Mouse (Mus musculus) lung, postnatal 0 days (tissue): ENCODE results near the gene Ncor1. TPM values are rescaled to one million over a fixed set of nuclear protein-coding genes. Genes with fewer than 3 reads are reported as not detected.
A peak's percentile ranks its signal among the peaks of the same experiment; 100 is the strongest.
"Not testable (repeated sequence)": the region's sequence is repeated elsewhere in the genome, so short reads cannot be mapped to it uniquely, and the experiment has no call there.

Source experiments
- ATAC-seq: fragments of 200-750 bp; cut with Nextera tagmentation; 2 replicates; pipeline ENCODE4 v1.8.0; 2017; ENCODE audit warnings: moderate library complexity
- DNase-seq: peaks from one replicate; pipeline ENCODE4 v3.0.0-alpha.2; 2016; ENCODE audit warnings: low spot score
- H3K27ac ChIP-seq: fragments of 300-500 bp; sonication (generic); 2 replicates; pipeline ENCODE4 v1.5.1; 2014; ENCODE audit warnings: antibody characterized with exemption, mild to moderate bottlenecking, low read length, mixed read lengths
- H3K27me3 ChIP-seq: fragments of 300-500 bp; sonication (generic); replicated peaks from 2 replicates; pipeline ENCODE4 v1.6.1; 2014; ENCODE audit warnings: low read length, mixed read lengths; ENCODE audit not compliant: insufficient read depth
- H3K36me3 ChIP-seq: fragments of 300-500 bp; sonication (generic); 2 replicates; pipeline ENCODE4 v1.6.1; 2014; ENCODE audit warnings: low read length, mixed read lengths; ENCODE audit not compliant: insufficient read depth
- H3K4me1 ChIP-seq: fragments of 300-500 bp; sonication (generic); 2 replicates; pipeline ENCODE4 v1.6.1; 2014; ENCODE audit warnings: antibody characterized with exemption, low read depth, low read length, mixed read lengths; ENCODE audit not compliant: insufficient read depth
- H3K4me2 ChIP-seq: fragments of 300-500 bp; sonication (generic); replicated peaks from 2 replicates; pipeline ENCODE4 v1.6.1; 2014; ENCODE audit warnings: low read depth, mild to moderate bottlenecking, low read length, moderate library complexity, mixed read lengths
- H3K4me3 ChIP-seq: fragments of 300-500 bp; sonication (generic); 2 replicates; pipeline ENCODE4 v1.5.1; 2014; ENCODE audit warnings: low read depth, low read length
- H3K9ac ChIP-seq: fragments of 300-500 bp; sonication (generic); replicated peaks from 2 replicates; pipeline ENCODE4 v1.6.1; 2014; ENCODE audit warnings: low read depth, mild to moderate bottlenecking
- H3K9me3 ChIP-seq: fragments of 300-500 bp; sonication (generic); 2 replicates; pipeline ENCODE4 v1.6.1; 2016; ENCODE audit warnings: low read length, mixed read lengths
- CTCF ChIP-seq: IDR thresholded peaks from 2 replicates; pipeline ENCODE4 v1.5.1; 2016; ENCODE audit warnings: antibody characterized with exemption, mild to moderate bottlenecking
- EP300 ChIP-seq: IDR thresholded peaks from 2 replicates; pipeline ENCODE4 v1.6.1; 2016; ENCODE audit warnings: antibody characterized with exemption, mild to moderate bottlenecking, control low read depth
- whole genome bisulfite sequencing: fragments of 180-500 bp; shearing (Covaris S2); extraction: QIAGEN DNeasy Blood & Tissue Kit; methylation state at CpG from one replicate; pipeline ENCODE4 v1.1.7; 2014; 5-methylcytosine and 5-hydroxymethylcytosine counted together
- polyA plus RNA-seq: library from polyadenylated mRNA; unstranded; fragments of >200 nt; fragmentation: Nextera tagmentation; extraction: Ambion mirVana; gene quantifications from 2 replicates; pipeline ENCODE4 v1.2.1, GENCODE M21; 2015

The Ncor1 gene
- polyA plus RNA-seq, 1 experiment from 2014 or later = 103 TPM

- 91% methylated on average over 3 of the region's 3 CpGs for WGBS
These were observed 6.4 kb upstream of the Ncor1 start for GRCm38 (mm10) chr11:62464696-62465095.

DNA sequence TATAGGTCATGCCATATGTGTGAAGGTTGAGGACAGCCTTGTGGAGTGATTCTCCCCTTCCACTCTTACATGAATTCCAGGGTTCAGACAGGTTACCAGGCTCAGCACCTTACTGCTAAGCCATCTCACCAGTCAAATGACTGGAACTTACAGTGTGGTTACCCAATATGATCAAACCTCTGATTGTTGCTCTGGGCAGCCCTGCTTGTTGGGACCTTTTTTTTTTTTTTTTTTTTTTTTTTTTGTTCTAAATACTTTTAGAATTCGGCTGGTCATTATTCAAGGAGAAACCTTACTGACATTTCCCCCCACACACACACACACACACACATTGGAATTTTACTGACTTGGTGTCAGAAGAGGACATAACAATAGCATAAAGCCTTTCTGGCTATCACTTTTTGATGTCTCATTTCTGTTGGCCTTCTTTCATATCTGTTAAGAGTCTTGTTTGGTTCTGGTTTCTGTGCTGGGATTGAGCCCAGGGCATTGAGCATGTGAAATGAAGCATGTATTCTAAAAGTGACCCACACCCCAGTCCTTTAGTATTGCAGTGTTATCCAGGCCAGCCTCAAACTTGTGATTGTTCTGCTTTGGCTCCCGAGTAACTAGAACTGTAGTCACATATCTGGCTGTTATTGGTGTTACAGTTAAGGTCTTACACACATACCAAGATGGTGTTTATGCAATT, 5.0 kb upstream of the Ncor1 start:
- ATAC-seq = no peak
- no peaks in the 10 kb centered on the region for H3K9me3 ChIP-seq
- no peak for DNase-seq
- H3K4me1 ChIP-seq = no peaks in the 10 kb centered on the region
- H3K27ac ChIP-seq = no peak overlapping the region
- 71% methylated on average over 2 of the region's 2 CpGs for WGBS
- no peak overlapping the region for H3K4me2 ChIP-seq
- TF ChIP-seq EP300 (no peak), CTCF (no peak)
- H3K27me3 ChIP-seq = no peaks in the 10 kb centered on the region
- no peak overlapping the region for H3K4me3 ChIP-seq
- H3K9ac ChIP-seq = no peak overlapping the region
- no peaks in the 10 kb centered on the region for H3K36me3 ChIP-seq

More at GRCm38 (mm10) chr11:62464696-62465095, 6.4 kb upstream of the Ncor1 start:
- Histone ChIP-seq H3K9ac (no peak overlapping the region), H3K4me2 (no peak overlapping the region), H3K27me3 (no peaks in the 10 kb centered on the region), H3K36me3 (no peaks in the 10 kb centered on the region), H3K27ac (no peak overlapping the region), H3K4me1 (no peaks in the 10 kb centered on the region), H3K4me3 (no peak overlapping the region), H3K9me3 (no peaks in the 10 kb centered on the region)
- DNase-seq (no peak), ATAC-seq (no peak)
- TF ChIP-seq EP300 (no peak), CTCF (no peak)

- not testable (repeated sequence) for H3K4me3 ChIP-seq, H3K36me3 ChIP-seq, H3K9ac ChIP-seq, ATAC-seq, H3K9me3 ChIP-seq, H3K4me1 ChIP-seq, DNase-seq, H3K27ac ChIP-seq, H3K27me3 ChIP-seq, H3K4me2 ChIP-seq
- 94% methylated on average over 1 of the region's 1 CpGs for WGBS
These were observed 4.2 kb upstream of the Ncor1 start for GRCm38 (mm10) chr11:62462529-62462928.

GRCm38 (mm10) chr11:62458780-62459179, 439 bp upstream of the Ncor1 start:
- Histone ChIP-seq H3K36me3 (no peaks in the 10 kb centered on the region), H3K9ac (peak overlapping the region; percentile 97), H3K9me3 (no peaks in the 10 kb centered on the region), H3K27me3 (no peaks in the 10 kb centered on the region), H3K27ac (peak overlapping the region; percentile 99), H3K4me2 (peak overlapping the region; percentile 91), H3K4me3 (peak overlapping the region; percentile 99), H3K4me1 (no peaks in the 10 kb centered on the region)
- 1% methylated on average over 9 of the region's 9 CpGs for WGBS
- ATAC-seq (no peak), DNase-seq (no peak)
- TF ChIP-seq EP300 (no peak), CTCF (no peak)

DNA sequence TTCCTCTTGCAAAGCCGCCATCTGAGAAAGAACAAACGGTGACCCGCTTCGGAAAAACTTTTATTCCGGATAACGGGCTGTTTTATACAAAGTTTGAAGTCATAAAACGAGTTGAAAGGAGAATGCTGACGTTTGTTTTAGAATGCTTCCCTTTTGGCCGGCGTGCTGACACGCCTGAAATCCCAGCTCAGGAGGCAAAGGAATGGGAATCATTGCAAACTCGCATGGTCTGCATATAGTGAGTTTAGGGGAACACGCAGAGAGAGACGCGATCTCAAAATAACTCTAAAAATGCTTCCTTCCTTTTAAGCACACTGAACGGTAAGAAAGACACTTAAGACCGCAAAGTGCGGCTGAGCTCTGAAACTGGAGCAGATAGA, 460 bp downstream of the Ncor1 start:
- H3K27ac ChIP-seq = peak overlapping the region; percentile 99
- no peak for DNase-seq
- H3K9ac ChIP-seq = peak overlapping the region; percentile 97
- peak overlapping the region; percentile 99 for H3K4me3 ChIP-seq
- H3K27me3 ChIP-seq = no peaks in the 10 kb centered on the region
- H3K9me3 ChIP-seq = no peaks in the 10 kb centered on the region
- ATAC-seq = no peak
- no peaks in the 10 kb centered on the region for H3K36me3 ChIP-seq
- H3K4me2 ChIP-seq = peak overlapping the region; percentile 91
- no peaks in the 10 kb centered on the region for H3K4me1 ChIP-seq
- WGBS = under 1% methylated on average over 18 of the region's 18 CpGs
- TF ChIP-seq EP300 (no peak), CTCF (no peak)

DNA sequence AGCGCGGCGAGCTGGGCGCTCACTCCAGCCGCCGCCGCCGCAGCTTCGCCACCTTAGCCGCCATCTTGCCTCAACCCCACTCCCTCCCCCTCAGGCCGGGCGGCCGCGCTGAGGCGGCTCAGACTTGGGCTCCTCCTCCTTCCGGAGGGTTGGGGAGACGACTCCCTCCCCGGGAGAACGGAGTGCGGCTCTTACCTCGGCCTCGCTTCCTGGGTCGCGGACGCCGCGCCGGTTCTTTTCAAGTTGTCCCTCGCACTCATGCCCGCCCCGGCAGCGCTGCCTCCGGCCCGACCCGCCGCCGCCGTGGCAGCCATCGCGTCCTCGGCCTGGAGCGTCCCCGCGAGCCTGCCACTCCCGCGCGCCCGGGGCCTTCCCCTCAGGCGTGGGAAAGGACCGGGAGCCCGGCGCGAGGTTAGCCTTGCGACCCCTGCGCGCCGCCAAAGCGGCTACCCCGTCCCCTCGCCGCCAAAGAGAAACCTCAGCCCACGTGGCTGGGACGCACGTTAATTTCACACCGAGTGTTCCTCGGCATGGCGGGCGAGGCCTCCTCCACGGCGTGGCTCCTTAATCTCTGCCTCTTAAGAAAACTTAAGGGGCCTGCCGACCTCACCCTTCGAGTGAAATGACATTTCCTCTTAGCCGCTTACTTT, 975 bp downstream of the Ncor1 start:
- TF ChIP-seq EP300 (no peak), CTCF (0 out of 2 replicates have a peak, but pooled peaks have one; percentile 19)
- WGBS = 2% methylated on average over 58 of the region's 73 CpGs
- Histone ChIP-seq H3K27ac (peak overlapping the region; percentile 99), H3K9ac (peak overlapping the region; percentile 97), H3K9me3 (no peaks in the 10 kb centered on the region), H3K4me2 (peak overlapping the region; percentile 91), H3K36me3 (no peaks in the 10 kb centered on the region), H3K27me3 (no peaks in the 10 kb centered on the region), H3K4me3 (peak overlapping the region; percentile 99), H3K4me1 (no peaks in the 10 kb centered on the region)
- peak; percentile 96 for DNase-seq
- ATAC-seq = peak; percentile 97
